Mouse (Mus musculus) megakaryocyte, embryonic 14.5 days (primary cell): ENCODE measurements around the gene Slc45a2.

Experiments used
- FLI1 ChIP-seq: IDR thresholded peaks from 2 replicates; pipeline ENCODE4 v1.6.1; 2012; ENCODE audit warnings: low read length, inconsistent platforms, mixed read lengths
- GATA1 ChIP-seq: IDR thresholded peaks from 3 replicates; pipeline ENCODE4 v1.6.1; 2012; ENCODE audit warnings: mixed read lengths, low read length, inconsistent platforms, borderline replicate concordance

DNA sequence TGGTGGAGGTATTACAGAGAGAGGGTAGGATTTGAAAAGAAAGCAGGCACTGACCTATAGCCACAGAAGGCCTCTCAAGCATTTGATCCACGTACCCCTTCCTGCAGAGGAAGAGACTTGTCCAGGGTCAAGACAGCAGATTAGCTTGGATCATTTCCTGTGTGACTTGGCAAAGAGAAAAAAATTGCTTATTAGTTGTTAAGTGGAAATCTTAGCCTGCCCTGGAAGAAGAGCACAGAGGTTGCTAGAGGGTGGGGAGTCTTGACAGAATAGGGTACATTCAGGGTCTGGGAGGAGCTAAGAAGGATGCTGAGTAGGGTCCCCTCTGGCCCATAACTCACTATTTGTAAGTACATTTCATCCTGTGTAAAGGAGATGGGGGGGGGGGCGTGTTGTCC, 63.6 kb downstream of the Slc45a2 start:
- TF ChIP-seq GATA1 (no peak), FLI1 (no peak)
